In the genomic region with DNA sequence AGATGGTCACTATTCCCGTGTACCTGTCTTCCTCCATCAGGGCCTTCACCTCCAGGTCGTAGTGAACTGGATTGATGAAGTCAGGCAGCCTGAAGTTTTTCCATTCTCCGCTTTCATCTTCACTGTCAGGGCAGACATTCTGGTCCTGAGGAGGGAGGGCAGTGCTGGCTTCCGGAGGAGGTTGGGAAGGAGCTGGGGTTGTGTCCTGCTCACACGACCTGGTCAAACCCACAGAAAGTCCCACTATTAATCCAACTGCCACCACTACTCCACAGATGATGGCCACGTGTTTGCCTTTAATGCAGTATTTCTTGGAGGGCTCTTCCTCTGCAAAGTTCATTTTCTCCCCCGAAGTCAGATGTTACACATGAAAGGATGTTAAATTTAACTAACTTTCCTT, we compare ENCODE assay signal across 12 mouse cellular contexts. TPM values are rescaled to one million over a fixed set of nuclear protein-coding genes. Genes with fewer than 3 reads are reported as not detected.
A peak's percentile ranks its signal among the peaks of the same experiment; 100 is the strongest.
DNase-seq lines count a peak whose midpoint lies in the region; ATAC-seq and TF ChIP-seq lines count a peak whose summit lies in the region.
"Had no signal": no experiment of that assay in that cellular context is flagged by ENCODE, and none has a peak within 500 bp of the region (broad histone marks: within the 10 kb centered on the region; RNA-seq: fewer than 3 reads in every experiment).

No protein-coding gene starts in this region.

- H3K36me3 ChIP-seq in heart, embryonic 14.5 days (ENCODE audit: control insufficient read depth, insufficient read depth, low read length), result no peaks in the 10 kb centered on the region
- H3K36me3 ChIP-seq in lung, postnatal 0 days (ENCODE audit: insufficient read depth, low read length), result no peaks in the 10 kb centered on the region
- H3K36me3 ChIP-seq in limb, embryonic 13.5 days, result no peaks in the 10 kb centered on the region

- peak overlapping the region; percentile 63 for H3K9ac ChIP-seq in heart, embryonic 14.5 days (ENCODE audit: low read length)
- peak overlapping the region; percentile 27 for H3K9ac ChIP-seq in lung, postnatal 0 days (replicated peaks; ENCODE audit: low read depth)
- H3K9ac ChIP-seq in limb, embryonic 13.5 days, result 0 out of 2 replicates have a peak overlapping the region, but pooled peaks have one; percentile 39
- H3K9ac ChIP-seq: forebrain, embryonic 13.5 days had no signal

- H3K4me2 ChIP-seq in heart, embryonic 14.5 days (ENCODE audit: low read length), result peak overlapping the region; percentile 63
- peak overlapping the region; percentile 59 for H3K4me2 ChIP-seq in lung, postnatal 0 days (replicated peaks; ENCODE audit: low read depth, low read length)
- peak overlapping the region; percentile 56 for H3K4me2 ChIP-seq in limb, embryonic 13.5 days (replicated peaks)
- H3K4me2 ChIP-seq: forebrain, embryonic 13.5 days had no signal

- H3K4me3 ChIP-seq in heart, embryonic 14.5 days (ENCODE audit: control insufficient read depth in 1 of 2, insufficient read depth in 1 of 2, low read depth in 1 of 2, low read length in 2 of 2), result peak overlapping the region; percentile 41 to 54
- H3K4me3 ChIP-seq in lung, postnatal 0 days (ENCODE audit: low read depth, low read length), result peak overlapping the region; percentile 35
- peak overlapping the region; percentile 28 for H3K4me3 ChIP-seq in limb, embryonic 13.5 days
- H3K4me3 ChIP-seq: forebrain, embryonic 13.5 days had no signal

- no peaks in the 10 kb centered on the region for H3K9me3 ChIP-seq in heart, embryonic 14.5 days (ENCODE audit: control insufficient read depth, low read length)
- H3K9me3 ChIP-seq in lung, postnatal 0 days (ENCODE audit: low read length), result no peaks in the 10 kb centered on the region
- H3K9me3 ChIP-seq in limb, embryonic 13.5 days, result no peaks in the 10 kb centered on the region
- H3K9me3 ChIP-seq: forebrain, embryonic 13.5 days had no signal

- TF ChIP-seq CTCF in lung, postnatal 0 days (IDR thresholded peaks at IDR 0.05), result no peak

- H3K4me1 ChIP-seq in heart, embryonic 14.5 days (ENCODE audit: control insufficient read depth in 2 of 2, insufficient read depth in 2 of 2, low read length in 2 of 2), result peaks cover 11 to 23% of the 10 kb centered on the region in 2 experiments
- H3K4me1 ChIP-seq in lung, postnatal 0 days (ENCODE audit: insufficient read depth, low read depth, low read length), result no peaks in the 10 kb centered on the region; the same call in 1 of the 2 replicates
- peaks cover 12% of the 10 kb centered on the region; the same call in 1 of the 2 replicates for H3K4me1 ChIP-seq in limb, embryonic 13.5 days
- H3K4me1 ChIP-seq: forebrain, embryonic 13.5 days had no signal

- peak overlapping the region; percentile 51 to 61 for H3K27ac ChIP-seq in heart, embryonic 14.5 days (replicated peaks in 1 of 2; ENCODE audit: control insufficient read depth in 1 of 2, insufficient read depth in 1 of 2, low read depth in 2 of 2, low read length in 2 of 2)
- H3K27ac ChIP-seq in lung, postnatal 0 days (ENCODE audit: low read length), result 0 out of 2 replicates have a peak overlapping the region, but pooled peaks have one; percentile 10
- H3K27ac ChIP-seq in limb, embryonic 13.5 days, result no peak overlapping the region
- H3K27ac ChIP-seq: forebrain, embryonic 13.5 days had no signal

- TF ChIP-seq EP300 in lung, postnatal 0 days (IDR thresholded peaks at IDR 0.05), result no peak

- ATAC-seq in heart, embryonic 14.5 days (ENCODE audit: insufficient number of reproducible peaks, insufficient read depth, low FRiP score, low read depth), result no peak
- peak; percentile 41; the same call in 1 of the 2 replicates for ATAC-seq in lung, postnatal 0 days
- ATAC-seq in limb, embryonic 13.5 days (ENCODE audit: low FRiP score, low read depth), result no peak
- ATAC-seq: activated CD4-positive, CD25-positive, alpha-beta regulatory T cell, adult 4 months; forebrain, embryonic 13.5 days had no signal

- DNase-seq in heart, adult 11 months, result no peak
- no peak for DNase-seq in lung, postnatal 0 days (ENCODE audit: low spot score)
- no peak for DNase-seq in lung, postnatal 25 days (ENCODE audit: low spot score)
- no peak for DNase-seq in cerebellum, adult 11-12 months
- DNase-seq in right cerebral cortex, postnatal 14 days, result no peak
- DNase-seq in gastrocnemius, adult 8-10 months (ENCODE audit: low spot score in 2 of 2), result no peak
- DNase-seq: thymus, adult 2 months had no signal

- WGBS in heart, embryonic 14.5 days, result 39% methylated on average over 7 of the region's 7 CpGs
- 9% methylated on average over 7 of the region's 7 CpGs for WGBS in lung, postnatal 0 days
- 59% methylated on average over 7 of the region's 7 CpGs for WGBS in limb, embryonic 13.5 days

- H3K27me3 ChIP-seq in heart, embryonic 14.5 days (ENCODE audit: control insufficient read depth, insufficient read depth, low read length), result no peaks in the 10 kb centered on the region
- no peaks in the 10 kb centered on the region for H3K27me3 ChIP-seq in lung, postnatal 0 days (replicated peaks; ENCODE audit: insufficient read depth, low read length)
- no peaks in the 10 kb centered on the region for H3K27me3 ChIP-seq in limb, embryonic 13.5 days
- H3K27me3 ChIP-seq: CH12.LX; forebrain, embryonic 13.5 days had no signal

RNA-seq across cellular contexts. Expression of gene Enpep, which starts 0.4 kb away (rescaled TPM):
- 18.5 and 20.2 TPM in 2 replicates for polyA plus RNA-seq in heart, embryonic 14.5 days (2014; fragmentation: Nextera tagmentation; extraction: Ambion mirVana)
- polyA plus RNA-seq in lung, postnatal 0 days (2015; fragmentation: Nextera tagmentation; extraction: Ambion mirVana), result 106 and 118 TPM in 2 replicates
- 2.3 and 2.7 TPM in 2 replicates for polyA plus RNA-seq in limb, embryonic 13.5 days (2015; fragmentation: Nextera tagmentation; extraction: Ambion mirVana)
- total RNA-seq in gastrocnemius, adult 8-10 months (2022), result 1 to 10 TPM in 3 of 4 experiments, under 1 TPM in 1; 0.77 to 2.9 (median 1.6) TPM
- total RNA-seq: CH12.LX had no signal
- polyA plus RNA-seq: activated CD4-positive, CD25-positive, alpha-beta regulatory T cell, adult 4 months had no signal
